Mouse (Mus musculus) spleen, postnatal 10 days (tissue): ENCODE data around the gene Osbpl5.
"Not testable (repeated sequence)": the region's sequence is repeated elsewhere in the genome, so short reads cannot be mapped to it uniquely, and the experiment has no call there.

Source experiments
- DNase-seq, 2 experiments: peaks; one replicate each; pipeline ENCODE4 v3.0.0; 2021 to 2022; ENCODE audit warnings: low spot score in 2 of 2

Gene Osbpl5

DNA sequence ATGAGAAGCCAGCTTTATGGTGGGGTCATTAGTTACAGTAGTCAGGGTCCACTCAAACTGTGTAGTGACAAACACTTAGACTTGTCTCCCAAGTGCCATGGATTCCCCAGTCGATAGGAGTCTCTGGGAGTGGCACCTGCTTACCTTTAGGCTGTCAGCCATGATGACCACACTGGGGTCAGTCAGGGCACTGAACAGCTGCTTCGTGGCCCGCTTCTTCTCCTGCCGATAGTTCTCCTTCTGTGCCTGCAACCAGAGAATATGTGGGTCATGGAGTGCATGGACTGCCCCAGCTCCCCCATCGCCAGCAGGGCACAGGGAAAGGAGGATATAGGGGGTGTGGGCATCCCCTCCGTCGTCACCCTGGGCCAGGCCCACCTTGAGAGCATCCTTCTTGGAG, 47.4 kb downstream of the Osbpl5 start:
- DNase-seq = no peak

DNA sequence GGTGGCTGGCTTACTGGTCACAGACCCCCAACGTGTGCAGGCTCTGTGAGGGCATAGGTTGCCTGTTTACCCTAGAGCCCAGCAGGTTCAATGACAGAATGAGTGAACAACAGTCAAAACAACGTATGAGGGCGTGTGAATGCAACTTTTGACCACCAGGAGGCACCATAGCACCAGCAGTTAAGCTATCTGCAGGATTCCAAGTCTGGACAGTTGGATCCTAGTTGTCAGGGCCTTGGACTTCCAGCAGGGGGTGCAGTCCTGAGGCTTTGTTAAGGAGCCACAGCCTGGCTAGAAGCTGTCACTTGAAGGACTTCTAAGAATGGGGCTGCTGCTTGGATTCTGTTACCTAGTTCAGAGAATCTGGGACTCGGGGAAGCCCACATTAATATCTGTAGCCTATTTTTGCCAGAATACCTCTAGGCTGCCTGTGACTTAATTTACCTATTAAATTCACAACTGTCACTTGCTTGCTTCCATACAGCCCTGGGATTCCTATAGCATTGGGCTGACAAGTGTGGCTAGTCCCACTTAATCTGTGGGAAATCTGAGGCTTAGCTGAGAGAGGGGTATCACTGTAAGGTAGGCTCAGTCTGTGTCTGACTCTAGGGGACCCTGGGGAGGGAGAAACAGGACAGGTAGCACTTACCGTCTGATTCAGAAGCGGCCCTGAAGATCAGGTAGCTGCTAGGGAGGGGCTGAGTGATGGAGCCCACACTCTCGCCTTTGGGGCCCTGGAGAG, 49.9 kb downstream of the Osbpl5 start:
- peak; percentile 66 to 86 for DNase-seq

DNA sequence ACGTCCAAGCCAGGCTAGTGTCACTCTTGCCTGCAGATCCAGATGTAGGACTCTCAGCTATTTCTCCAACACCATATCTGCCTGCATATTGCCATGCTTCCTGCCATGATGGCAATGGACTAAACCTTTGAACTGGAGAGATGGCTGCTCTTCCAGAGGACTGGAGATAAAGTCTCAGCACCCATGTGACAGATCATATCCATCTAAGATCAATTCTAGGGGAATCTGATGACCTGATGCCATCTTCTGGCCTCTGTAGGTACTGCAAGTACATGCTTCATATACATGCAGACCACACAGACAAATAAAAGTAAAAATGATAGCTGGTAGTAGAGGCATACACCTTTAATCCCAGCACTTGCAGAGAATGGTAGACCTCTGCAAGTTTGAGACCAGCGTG, 60.6 kb downstream of the Osbpl5 start:
- peak in 1 of 2 experiments; percentile 55 for DNase-seq

DNA sequence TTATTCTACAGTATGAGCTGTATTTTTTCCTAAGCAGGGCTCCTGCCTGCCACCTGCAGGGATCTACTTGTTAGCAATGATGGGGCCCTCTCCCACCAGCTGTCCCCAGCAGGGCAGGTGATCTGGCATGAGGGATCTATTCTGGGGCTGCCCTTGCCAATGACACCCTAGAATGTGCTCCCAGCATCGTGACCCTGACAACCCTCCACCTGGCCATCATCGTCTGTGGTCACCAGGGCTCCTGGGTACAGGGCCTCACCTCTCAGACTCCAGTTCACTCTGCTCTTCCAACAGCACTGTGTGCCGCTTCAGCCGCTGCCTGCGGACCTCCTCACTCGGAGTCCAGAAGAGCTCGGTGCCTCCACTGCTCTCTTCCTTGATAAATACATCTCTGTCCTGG, 62.2 kb downstream of the Osbpl5 start:
- no peak for DNase-seq

DNA sequence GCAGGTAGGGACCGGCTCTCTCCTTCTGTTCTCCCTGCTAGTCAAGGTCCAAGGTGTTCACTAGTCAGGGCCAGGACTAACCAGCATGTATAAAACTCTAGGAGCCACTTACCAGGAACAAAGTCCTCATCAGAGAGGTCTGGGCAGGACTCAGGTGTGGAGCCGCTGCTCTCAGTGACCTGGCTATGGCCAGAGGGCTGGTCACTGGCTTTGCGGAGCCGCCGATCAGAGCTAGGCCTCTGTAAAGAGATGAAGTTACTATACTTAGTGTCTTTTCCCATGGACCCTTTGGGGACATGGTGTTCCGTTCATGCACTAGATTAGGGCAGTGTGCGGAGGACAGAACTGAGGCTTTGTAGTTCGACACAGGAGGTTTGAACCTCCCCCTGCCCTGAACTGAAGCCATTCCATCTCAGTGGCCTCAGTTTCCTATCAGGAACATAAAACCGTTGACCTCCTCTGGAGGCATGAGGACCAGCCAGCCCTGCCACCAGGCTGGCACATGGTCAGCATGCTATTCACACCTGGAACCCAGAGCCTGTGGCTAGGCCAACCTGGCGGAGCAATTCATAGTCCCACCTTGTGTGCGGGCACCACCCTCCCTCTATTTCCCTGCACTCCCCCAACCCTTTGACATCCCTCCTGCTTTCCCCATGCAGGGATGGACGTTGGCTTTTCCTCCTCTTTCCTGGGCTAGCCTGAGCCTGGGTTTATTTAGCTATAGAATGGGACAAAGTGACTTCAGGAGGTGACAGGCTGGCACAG, 63.9 kb downstream of the Osbpl5 start:
- DNase-seq = no peak

DNA sequence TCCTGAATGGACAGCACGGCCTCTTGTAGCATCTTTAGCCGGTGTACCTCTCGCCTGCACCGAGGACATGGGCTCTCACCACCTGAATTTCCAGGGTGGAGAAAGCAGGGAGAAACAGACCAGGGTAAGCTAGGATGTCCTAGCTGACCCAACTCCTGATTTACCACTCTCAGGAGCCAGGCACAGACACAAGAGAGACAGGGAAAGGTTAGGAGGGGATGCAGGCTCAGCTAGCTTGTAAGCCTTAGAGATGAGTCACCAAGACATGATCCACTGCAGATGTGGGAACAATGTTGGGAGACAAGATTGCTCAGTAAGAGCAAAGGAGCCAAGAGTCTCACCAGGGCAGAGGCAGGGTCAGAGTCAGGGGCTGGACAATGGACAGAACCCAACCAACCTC, 64.9 kb downstream of the Osbpl5 start:
- DNase-seq = no peak

DNA sequence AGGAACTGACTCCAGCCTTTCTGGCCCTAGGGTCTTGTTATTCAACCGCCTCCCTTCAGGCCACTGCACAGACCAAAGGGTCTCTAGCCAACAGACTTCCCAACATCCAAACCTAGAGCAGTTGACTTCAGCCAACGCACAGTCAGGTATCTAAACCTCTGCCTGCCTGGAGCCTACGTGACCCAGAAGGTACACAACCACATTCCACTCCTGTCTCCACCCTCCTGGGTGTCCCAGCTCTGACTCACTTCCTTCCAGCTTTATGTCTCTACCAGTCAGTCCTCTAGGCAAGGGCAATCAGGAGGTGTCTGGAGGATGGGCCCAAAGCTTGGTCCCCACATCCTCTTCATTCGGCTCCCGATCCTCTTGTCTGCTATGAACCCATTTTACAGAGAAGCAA, 65.6 kb downstream of the Osbpl5 start:
- DNase-seq = no peak

DNA sequence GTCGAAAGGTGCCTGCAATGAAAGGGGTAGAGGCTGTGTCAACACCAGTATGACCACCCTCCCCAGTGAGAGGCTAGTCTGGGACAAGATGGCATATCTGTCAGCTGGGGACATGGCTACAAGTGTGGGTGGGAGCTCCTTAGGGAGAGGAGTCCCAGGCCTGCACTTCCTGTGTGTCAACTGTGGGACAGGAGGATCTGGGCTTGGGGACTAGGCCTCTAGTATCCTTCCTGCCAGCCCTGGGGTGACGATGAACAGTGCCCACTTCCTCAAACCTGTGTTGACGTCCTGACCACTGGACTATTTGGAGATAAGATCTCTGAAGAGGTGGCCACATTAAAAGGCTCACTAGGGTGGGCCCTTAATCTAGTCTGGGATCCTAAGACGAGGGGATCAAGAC, 66.8 kb downstream of the Osbpl5 start:
- DNase-seq = peak in 1 of 2 experiments; percentile 12

DNA sequence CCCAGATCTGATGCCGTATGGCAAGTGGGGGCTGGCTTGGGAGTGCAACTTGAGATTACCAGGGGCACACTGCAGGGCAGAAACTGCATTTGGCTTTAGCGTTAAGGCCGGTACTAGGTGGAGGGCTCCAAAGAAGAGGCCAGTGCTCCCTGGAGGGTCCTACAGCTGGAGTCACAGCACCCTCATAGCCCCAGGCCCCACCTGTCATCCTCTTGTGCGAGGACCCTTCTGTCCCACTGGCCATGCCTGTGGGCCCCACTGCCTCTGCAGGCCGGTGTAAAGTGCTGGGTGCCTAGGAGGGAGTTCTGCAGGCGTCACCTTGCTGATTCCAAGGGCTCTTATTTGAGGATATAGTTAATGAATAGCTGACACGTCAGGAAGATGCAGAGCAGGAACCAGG, 67.3 kb downstream of the Osbpl5 start:
- DNase-seq = no peak

DNA sequence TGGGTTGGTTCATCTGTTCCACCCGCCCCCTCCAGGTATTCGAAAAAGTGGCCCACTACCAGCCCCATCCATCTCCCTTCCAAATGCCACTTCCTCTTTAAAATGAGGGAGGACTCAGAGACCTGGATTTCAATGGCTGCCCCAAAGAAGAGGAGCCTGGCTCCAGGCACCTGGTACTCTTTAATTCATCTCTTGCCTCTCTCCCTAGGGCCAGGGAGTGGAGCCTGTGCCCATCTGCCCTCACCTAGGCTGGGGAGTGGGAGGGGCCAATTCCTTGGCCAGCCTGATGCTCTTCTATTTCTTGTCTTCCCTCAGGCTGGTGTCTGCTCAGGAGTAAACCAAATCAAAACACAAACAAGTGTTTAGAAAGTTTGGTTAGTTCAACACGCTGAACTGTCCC, 70.1 kb downstream of the Osbpl5 start:
- DNase-seq = not testable (repeated sequence)

DNA sequence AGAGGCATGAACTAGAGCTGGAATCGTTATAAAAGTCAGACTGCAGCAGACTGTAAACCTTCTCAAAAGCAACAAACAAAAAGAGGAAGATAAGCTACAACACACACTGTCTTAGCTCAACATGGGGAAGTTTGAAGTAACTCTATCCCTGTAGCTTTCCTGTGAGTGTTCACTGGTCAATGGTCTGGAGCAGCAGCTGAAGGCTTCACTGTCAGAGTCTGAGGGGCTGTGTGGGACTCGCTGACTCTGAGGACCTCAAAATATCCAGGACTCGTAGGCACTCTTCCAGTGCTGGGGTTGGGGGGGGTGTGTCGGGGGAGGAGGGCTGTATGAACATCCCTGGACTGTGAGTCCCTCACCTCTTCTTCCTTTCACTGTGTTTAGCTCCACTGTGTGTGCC, 70.6 kb downstream of the Osbpl5 start:
- DNase-seq = not testable (repeated sequence)

DNA sequence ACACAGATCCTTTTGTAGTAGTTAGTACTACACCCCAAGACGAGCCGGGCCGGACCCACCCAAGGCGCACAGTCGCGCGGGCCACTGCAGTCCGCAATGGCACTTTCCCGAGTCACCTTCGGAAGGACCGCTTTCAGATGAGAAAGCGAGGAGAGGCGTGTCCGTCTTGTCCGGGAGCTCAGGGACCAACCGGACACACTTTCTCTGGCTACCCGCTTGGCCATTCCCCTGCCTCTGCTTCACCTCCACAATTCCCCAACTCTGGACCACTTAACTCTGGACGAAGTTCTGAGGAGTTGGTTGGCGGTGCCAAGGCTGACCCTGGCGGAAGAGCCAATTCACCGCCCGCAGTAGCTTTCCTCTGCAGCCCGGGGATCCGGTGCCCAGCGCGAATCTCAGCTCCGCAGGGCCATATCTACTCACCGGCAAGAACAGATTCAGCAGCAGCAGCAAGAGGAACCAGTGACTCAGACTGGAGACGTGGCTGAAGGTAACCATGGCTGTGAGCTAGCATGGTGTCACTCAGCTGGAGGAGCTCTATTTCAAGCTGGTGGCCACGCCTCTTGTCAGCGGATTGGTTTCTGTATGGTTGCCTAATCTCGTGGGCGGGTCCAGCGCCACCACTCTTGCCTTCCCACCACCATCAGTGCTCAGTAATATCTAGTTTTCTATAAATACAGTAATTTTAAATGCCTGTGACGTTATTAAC, 71.3 kb downstream of the Osbpl5 start, which contains the start of gene Tnfrsf23:
Gene Tnfrsf23 (minus strand): TSS at position 514 of the 709 bp plus-strand sequence.
- DNase-seq = peak; percentile 24 to 77

DNA sequence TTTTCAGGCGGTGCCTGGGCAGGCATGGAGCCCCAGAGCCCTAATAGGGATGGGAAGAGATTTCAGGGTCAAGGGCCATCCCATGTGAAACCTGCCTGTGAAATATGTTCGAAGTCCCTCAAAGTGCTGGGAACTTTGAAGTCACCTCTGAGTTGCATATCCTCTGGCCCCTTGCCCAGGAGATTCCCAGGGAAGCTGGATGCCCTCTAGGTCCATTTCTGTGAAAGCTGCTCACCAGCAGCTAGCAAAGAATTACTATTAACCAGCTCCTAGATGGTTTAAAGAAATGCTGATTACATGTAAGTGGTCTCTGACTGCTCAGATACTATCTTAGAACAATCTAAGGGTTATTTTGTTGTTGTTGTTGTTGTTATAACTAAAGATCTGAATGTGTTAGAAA, 72.2 kb downstream of the Osbpl5 start:
- not testable (repeated sequence) for DNase-seq

DNA sequence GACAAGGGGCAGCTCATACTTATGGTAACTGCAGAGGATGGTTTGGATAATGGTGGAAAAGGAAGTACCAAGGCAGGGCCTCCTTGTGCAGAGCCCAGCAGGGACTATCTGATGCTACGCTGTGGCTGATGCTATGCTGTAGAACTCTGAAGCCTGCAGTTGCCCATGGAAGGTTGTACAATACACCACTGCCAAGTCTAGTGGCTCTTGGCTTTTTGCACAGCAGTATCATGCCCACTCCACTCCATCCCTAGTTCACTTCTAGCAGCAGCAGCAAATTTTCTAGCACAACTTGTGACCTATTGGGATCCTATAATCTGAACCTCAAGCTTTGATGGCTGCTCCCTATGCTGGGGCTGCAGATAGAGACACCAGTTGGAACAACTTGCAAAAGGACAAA, 75.2 kb downstream of the Osbpl5 start:
- peak in 1 of 2 experiments; percentile 6 for DNase-seq

DNA sequence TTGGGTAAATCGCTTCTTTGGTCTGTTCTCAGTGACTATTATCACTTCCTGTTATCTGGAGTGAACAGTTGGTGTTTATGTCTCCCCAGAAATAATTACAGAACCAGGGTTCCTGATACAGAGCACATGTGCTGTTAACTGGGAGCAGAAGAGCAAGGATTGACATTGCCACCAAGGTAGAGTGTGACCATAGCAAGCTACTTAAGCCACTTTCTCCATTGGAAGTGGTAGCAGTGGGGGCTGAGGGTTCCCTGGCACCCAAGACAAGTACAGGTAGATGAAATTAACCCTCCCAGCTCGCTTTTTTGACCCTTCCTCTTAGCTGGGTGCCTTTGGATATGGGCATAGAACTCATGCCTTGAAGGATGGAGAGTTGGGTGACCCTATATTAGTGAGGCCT, 75.9 kb downstream of the Osbpl5 start:
- DNase-seq = peak in 1 of 2 experiments; percentile 8

DNA sequence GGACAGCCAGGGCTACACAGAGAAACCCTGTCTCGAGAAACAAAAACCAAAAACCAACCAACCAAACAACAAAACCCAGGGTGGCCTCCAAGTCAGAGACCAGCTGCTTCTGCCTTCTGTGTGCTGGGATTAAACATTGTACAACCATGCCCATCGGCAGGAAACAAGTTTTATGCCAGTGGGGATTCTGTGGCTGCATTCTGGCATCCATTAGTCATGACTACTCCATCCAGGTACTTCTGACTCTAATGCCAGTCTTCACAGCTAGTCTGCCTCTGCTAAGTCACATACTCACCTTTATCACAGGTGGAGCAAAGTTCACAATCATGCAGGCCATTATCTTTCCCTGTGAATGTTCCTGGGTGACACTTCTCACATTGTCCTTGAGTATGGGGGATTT, 77.1 kb downstream of the Osbpl5 start:
- DNase-seq = peak in 1 of 2 experiments; percentile 4

DNA sequence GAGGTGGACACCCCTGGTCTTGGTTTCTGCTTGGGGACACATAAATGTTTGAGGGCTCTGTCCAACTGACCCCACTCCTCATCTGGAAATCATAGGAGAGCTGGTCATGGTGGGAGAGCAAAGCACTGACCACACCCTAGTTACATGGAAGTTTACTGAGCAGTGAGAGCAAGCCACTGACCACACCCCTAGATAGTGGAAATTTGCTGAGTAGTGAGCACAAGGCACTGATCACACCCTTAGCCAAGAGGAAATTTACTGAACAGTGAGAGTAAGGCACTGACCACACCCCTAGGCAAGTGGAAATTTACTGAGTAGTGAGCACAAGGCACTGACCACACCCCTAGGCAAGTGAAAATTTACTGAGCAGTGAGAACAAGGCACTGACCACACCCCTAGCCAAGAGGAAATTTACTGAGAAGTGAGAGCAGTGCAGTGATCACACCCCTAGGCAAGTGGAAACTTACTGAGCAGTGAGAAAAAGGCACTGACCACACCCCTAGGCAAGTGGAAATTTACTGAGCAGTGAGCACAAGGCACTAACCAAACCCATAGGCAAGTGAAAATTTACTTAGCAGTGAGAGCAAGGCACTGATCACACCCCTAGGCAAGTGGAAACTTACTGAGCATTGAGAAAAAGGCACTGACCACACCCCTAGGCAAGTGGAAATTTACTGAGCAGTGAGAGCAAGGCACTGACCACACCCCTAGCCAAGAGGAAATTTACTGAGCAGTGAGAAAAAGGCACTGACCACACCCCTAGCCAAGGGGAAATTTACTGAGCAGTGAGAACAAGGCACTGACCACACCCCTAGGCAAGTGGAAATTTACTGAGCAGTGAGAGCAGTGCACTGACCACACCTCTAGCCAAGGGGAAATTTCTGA, 90.1 kb downstream of the Osbpl5 start:
- no peak for DNase-seq

DNA sequence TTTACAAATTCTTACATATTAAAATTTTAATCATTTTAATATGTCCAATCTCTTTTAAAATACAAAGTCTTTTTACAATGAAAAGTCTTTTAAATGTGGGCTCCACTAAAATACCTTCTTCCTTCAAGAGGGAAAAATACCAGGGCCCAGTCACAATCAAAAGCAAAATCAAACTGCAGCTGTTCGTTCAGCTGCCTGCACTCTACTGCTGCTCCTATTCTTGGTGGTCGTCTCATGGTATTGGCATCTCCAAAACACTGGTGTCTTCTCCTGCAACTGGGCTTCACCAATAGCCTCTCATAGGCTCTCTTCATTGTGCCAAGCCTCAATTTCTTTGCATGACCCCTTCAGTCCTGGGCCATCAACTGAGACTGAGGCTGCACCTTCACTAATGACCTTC, 93.3 kb downstream of the Osbpl5 start:
- no peak for DNase-seq

DNA sequence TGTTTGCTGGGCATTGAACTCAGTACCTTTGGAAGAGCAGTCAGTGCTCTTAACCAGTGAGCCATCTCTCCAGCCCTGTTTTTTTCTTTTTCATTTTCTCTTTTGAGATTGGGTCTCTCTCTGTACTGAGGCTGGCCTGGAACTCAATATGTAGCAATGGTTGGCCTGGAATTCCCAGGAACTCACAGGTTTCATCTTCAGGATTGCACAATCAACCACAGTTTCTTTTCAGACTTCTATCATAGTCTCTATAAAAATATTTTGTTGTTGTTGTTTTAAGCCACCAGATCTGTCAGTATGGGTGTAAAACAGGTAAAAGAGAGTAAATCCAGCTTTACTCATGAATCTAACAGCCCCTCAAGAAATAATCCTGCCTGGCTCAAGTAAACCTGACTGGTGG, 96.0 kb downstream of the Osbpl5 start:
- no peak for DNase-seq

DNA sequence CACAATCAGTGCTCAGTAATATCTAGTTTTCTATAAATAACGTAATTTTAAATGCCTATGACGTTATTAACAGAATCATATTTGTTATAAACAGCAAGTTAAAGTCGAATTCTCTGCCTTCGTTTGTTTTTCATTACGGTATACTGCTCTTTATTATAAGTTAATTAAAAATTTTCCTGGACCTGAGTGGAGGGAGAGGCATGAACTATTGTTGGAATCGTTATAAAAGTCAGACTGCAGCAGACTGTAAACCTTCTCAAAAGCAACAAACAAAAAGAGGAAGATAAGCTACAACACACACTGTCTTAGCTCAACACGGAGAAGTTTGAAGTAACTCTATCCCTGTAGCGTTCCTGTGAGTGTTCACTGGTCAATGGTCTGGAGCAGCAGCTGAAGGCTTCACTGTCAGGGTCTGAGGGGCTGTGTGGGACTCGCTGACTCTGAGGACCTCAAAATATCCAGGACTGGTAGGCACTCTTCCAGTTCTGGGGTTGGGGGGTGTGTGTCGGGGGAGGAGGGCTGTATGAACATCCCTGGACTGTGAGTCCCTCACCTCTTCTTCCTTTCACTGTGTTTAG, 106.9 kb downstream of the Osbpl5 start:
- DNase-seq = not testable (repeated sequence)
